Mouse (Mus musculus): ENCODE data around the gene Cnih2. TPM values are rescaled to one million over a fixed set of nuclear protein-coding genes. Genes with fewer than 3 reads are reported as not detected.

The Cnih2 gene
- polyA plus RNA-seq, 1 experiment from 2014 or later: 22.9 TPM

DNA sequence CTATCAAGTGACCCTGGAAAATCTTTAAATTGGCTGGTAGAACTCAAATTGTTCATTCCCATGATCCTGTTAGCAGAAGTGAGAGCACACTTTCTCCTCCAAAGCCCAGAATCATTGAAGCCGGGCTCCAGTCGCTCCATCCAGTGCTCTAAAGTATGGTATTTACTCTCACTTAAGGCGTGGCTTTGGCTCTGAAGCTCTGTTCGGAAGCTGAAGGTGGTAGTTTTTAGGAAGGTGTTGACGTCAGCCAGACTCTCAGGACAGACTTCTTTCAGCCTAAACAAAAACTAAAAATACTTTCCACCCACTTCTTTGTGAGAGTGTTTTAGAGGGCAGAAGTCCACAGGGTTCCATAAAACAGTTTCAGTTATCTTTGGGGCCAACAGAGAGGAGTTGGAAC lies 24.8 kb downstream of the Cnih2 start:
- H3K4me3 ChIP-seq (ENCODE audit: low read depth, low read length): no peak overlapping the region
- no peaks in the 10 kb centered on the region for H3K36me3 ChIP-seq (ENCODE audit: control insufficient read depth, insufficient read depth, low read length)
- no peak overlapping the region for H3K9ac ChIP-seq (ENCODE audit: low read length)
- H3K4me1 ChIP-seq (replicated peaks; ENCODE audit: control insufficient read depth, insufficient read depth, low read length): peaks cover 19% of the 10 kb centered on the region
- no peak overlapping the region for H3K27ac ChIP-seq (ENCODE audit: low read depth)
- DNase-seq (ENCODE audit: low spot score) (no peak), ATAC-seq (replicated peaks; ENCODE audit: low FRiP score, low TSS enrichment, low read depth) (no peak)
- H3K27me3 ChIP-seq (replicated peaks; ENCODE audit: control insufficient read depth, insufficient read depth, low read length): no peaks in the 10 kb centered on the region; the same call in 1 of the 2 replicates
- 25% methylated on average over 5 of the region's 5 CpGs for WGBS
- no peak overlapping the region for H3K4me2 ChIP-seq (ENCODE audit: low read length)
- H3K9me3 ChIP-seq (ENCODE audit: control insufficient read depth, low read length): no peaks in the 10 kb centered on the region

DNA sequence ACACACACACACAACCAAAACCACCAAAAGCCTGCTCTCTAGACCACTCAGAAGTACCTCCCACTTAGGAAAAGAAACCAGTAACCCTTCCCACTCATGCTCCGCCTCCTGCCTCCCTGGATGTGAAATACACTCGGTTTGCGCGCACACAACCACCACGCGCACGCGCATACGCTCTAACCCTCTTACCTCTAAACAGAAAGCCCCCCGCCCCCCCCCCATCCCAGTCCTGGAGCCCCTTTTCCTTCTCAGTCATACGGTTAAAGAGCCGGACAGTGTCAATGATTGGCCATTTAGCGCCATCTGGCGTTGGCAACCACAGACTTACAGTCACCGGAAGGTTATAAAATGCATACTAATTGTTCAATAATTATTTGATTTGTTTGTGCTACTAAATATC lies 25.3 kb downstream of the Cnih2 start:
- Histone ChIP-seq H3K36me3 (ENCODE audit: control insufficient read depth, insufficient read depth, low read length) (no peaks in the 10 kb centered on the region), H3K9ac (ENCODE audit: low read length) (no peak overlapping the region), H3K4me2 (ENCODE audit: low read length) (peak overlapping the region; percentile 77), H3K4me3 (ENCODE audit: low read depth, low read length) (peak overlapping the region; percentile 52), H3K4me1 (replicated peaks; ENCODE audit: control insufficient read depth, insufficient read depth, low read length) (peaks cover 19% of the 10 kb centered on the region), H3K9me3 (ENCODE audit: control insufficient read depth, low read length) (no peaks in the 10 kb centered on the region), H3K27me3 (replicated peaks; ENCODE audit: control insufficient read depth, insufficient read depth, low read length) (no peaks in the 10 kb centered on the region; the same call in 1 of the 2 replicates), H3K27ac (ENCODE audit: low read depth) (peak overlapping the region; percentile 86; the same call in 1 of the 2 replicates)
- peak; percentile 83 for DNase-seq (ENCODE audit: low spot score)
- ATAC-seq (replicated peaks; ENCODE audit: low FRiP score, low TSS enrichment, low read depth): no peak
- 1% methylated on average over 15 of the region's 15 CpGs for WGBS

- no peaks in the 10 kb centered on the region; the same call in 1 of the 2 replicates for H3K27me3 ChIP-seq (replicated peaks; ENCODE audit: control insufficient read depth, insufficient read depth, low read length)
- ATAC-seq (replicated peaks; ENCODE audit: low FRiP score, low TSS enrichment, low read depth) (peak; percentile 24; the same call in 1 of the 2 replicates), DNase-seq (ENCODE audit: low spot score) (no peak)
- H3K9me3 ChIP-seq (ENCODE audit: control insufficient read depth, low read length): no peaks in the 10 kb centered on the region
- peak overlapping the region; percentile 52 for H3K4me3 ChIP-seq (ENCODE audit: low read depth, low read length)
- 2% methylated on average over 20 of the region's 20 CpGs for WGBS
- H3K4me2 ChIP-seq (ENCODE audit: low read length): peak overlapping the region; percentile 77
- H3K27ac ChIP-seq (ENCODE audit: low read depth): peak overlapping the region; percentile 86
- no peaks in the 10 kb centered on the region for H3K36me3 ChIP-seq (ENCODE audit: control insufficient read depth, insufficient read depth, low read length)
- peak overlapping the region; percentile 27; the same call in 1 of the 2 replicates for H3K9ac ChIP-seq (ENCODE audit: low read length)
- H3K4me1 ChIP-seq (replicated peaks; ENCODE audit: control insufficient read depth, insufficient read depth, low read length): peaks cover 21% of the 10 kb centered on the region
Measured at GRCm38 (mm10) chr19:5072389-5073019, 25.8 kb downstream of the Cnih2 start.

- Histone ChIP-seq H3K4me1 (replicated peaks; ENCODE audit: control insufficient read depth, insufficient read depth, low read length) (peaks cover 29% of the 10 kb centered on the region), H3K36me3 (ENCODE audit: control insufficient read depth, insufficient read depth, low read length) (no peaks in the 10 kb centered on the region), H3K9ac (ENCODE audit: low read length) (peak overlapping the region; percentile 46), H3K9me3 (ENCODE audit: control insufficient read depth, low read length) (no peaks in the 10 kb centered on the region), H3K27ac (ENCODE audit: low read depth) (peak overlapping the region; percentile 86), H3K27me3 (replicated peaks; ENCODE audit: control insufficient read depth, insufficient read depth, low read length) (no peaks in the 10 kb centered on the region; the same call in 1 of the 2 replicates), H3K4me2 (ENCODE audit: low read length) (peak overlapping the region; percentile 77), H3K4me3 (ENCODE audit: low read depth, low read length) (peak overlapping the region; percentile 52)
- ATAC-seq (replicated peaks; ENCODE audit: low FRiP score, low TSS enrichment, low read depth) (peak; percentile 86), DNase-seq (ENCODE audit: low spot score) (peak; percentile 86)
- 1% methylated on average over 40 of the region's 40 CpGs for WGBS
Measured at GRCm38 (mm10) chr19:5071545-5072369, 26.6 kb downstream of the Cnih2 start.

GRCm38 (mm10) chr19:5071077-5071476 lies 27.2 kb downstream of the Cnih2 start:
- peak overlapping the region; percentile 77 for H3K4me2 ChIP-seq (ENCODE audit: low read length)
- no peaks in the 10 kb centered on the region; the same call in 1 of the 2 replicates for H3K27me3 ChIP-seq (replicated peaks; ENCODE audit: control insufficient read depth, insufficient read depth, low read length)
- H3K36me3 ChIP-seq (ENCODE audit: control insufficient read depth, insufficient read depth, low read length): no peaks in the 10 kb centered on the region
- H3K9me3 ChIP-seq (ENCODE audit: control insufficient read depth, low read length): no peaks in the 10 kb centered on the region
- H3K27ac ChIP-seq (ENCODE audit: low read depth): peak overlapping the region; percentile 86
- H3K4me1 ChIP-seq (replicated peaks; ENCODE audit: control insufficient read depth, insufficient read depth, low read length): peaks cover 31% of the 10 kb centered on the region
- no peak for DNase-seq (ENCODE audit: low spot score)
- ATAC-seq (replicated peaks; ENCODE audit: low FRiP score, low TSS enrichment, low read depth): no peak
- H3K4me3 ChIP-seq (ENCODE audit: low read depth, low read length): peak overlapping the region; percentile 52
- 10% methylated on average over 11 of the region's 11 CpGs for WGBS
- peak overlapping the region; percentile 46 for H3K9ac ChIP-seq (ENCODE audit: low read length)

DNA sequence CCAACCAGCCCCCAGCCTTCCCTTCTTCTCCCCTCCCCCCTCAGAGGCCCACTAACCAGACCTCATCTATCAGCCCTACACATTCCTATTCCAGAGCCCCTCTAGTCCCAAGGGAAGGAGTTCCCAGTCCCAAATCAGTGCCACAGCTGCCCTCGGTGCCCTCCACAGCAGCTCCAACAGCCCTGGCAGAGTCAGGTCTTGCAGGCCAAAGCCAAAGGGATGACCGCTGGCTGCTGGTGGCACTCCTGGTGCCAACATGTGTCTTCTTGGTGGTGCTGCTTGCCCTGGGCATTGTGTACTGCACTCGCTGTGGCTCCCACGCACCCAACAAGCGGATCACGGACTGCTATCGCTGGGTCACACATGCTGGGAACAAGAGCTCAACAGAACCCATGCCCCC lies 28.3 kb downstream of the Cnih2 start:
- 60% methylated on average over 7 of the region's 7 CpGs for WGBS
- Histone ChIP-seq H3K4me2 (ENCODE audit: low read length) (peak overlapping the region; percentile 77), H3K4me3 (ENCODE audit: low read depth, low read length) (peak overlapping the region; percentile 52), H3K4me1 (replicated peaks; ENCODE audit: control insufficient read depth, insufficient read depth, low read length) (peaks cover 40% of the 10 kb centered on the region), H3K9me3 (ENCODE audit: control insufficient read depth, low read length) (no peaks in the 10 kb centered on the region), H3K27ac (ENCODE audit: low read depth) (peak overlapping the region; percentile 86; the same call in 1 of the 2 replicates), H3K9ac (ENCODE audit: low read length) (peak overlapping the region; percentile 17; the same call in 1 of the 2 replicates), H3K27me3 (replicated peaks; ENCODE audit: control insufficient read depth, insufficient read depth, low read length) (no peaks in the 10 kb centered on the region; the same call in 1 of the 2 replicates), H3K36me3 (ENCODE audit: control insufficient read depth, insufficient read depth, low read length) (no peaks in the 10 kb centered on the region)
- DNase-seq (ENCODE audit: low spot score) (no peak), ATAC-seq (replicated peaks; ENCODE audit: low FRiP score, low TSS enrichment, low read depth) (no peak)

DNA sequence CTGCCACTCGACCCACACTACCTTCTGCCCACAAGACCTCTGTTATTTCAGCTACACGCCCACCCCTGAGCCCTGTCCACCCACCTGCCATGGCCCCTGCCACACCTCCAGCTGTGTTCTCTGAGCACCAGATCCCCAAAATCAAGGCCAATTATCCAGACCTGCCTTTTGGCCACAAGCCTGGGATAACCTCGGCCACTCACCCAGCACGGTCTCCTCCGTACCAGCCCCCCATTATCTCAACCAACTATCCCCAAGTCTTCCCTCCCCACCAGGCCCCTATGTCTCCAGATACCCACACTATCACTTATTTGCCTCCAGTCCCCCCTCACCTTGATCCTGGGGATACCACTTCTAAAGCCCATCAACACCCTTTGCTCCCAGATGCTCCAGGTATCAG lies 28.8 kb downstream of the Cnih2 start:
- DNase-seq (ENCODE audit: low spot score): no peak
- Histone ChIP-seq H3K36me3 (ENCODE audit: control insufficient read depth, insufficient read depth, low read length) (no peaks in the 10 kb centered on the region), H3K4me1 (replicated peaks; ENCODE audit: control insufficient read depth, insufficient read depth, low read length) (peaks cover 44% of the 10 kb centered on the region), H3K27me3 (replicated peaks; ENCODE audit: control insufficient read depth, insufficient read depth, low read length) (no peaks in the 10 kb centered on the region; the same call in 1 of the 2 replicates), H3K27ac (ENCODE audit: low read depth) (peak overlapping the region; percentile 86; the same call in 1 of the 2 replicates), H3K4me2 (ENCODE audit: low read length) (peak overlapping the region; percentile 77), H3K9me3 (ENCODE audit: control insufficient read depth, low read length) (no peaks in the 10 kb centered on the region), H3K9ac (ENCODE audit: low read length) (peak overlapping the region; percentile 58; the same call in 1 of the 2 replicates), H3K4me3 (ENCODE audit: low read depth, low read length) (peak overlapping the region; percentile 52)
- 79% methylated on average over 5 of the region's 5 CpGs for WGBS
- no peak for ATAC-seq (replicated peaks; ENCODE audit: low FRiP score, low TSS enrichment, low read depth)

DNA sequence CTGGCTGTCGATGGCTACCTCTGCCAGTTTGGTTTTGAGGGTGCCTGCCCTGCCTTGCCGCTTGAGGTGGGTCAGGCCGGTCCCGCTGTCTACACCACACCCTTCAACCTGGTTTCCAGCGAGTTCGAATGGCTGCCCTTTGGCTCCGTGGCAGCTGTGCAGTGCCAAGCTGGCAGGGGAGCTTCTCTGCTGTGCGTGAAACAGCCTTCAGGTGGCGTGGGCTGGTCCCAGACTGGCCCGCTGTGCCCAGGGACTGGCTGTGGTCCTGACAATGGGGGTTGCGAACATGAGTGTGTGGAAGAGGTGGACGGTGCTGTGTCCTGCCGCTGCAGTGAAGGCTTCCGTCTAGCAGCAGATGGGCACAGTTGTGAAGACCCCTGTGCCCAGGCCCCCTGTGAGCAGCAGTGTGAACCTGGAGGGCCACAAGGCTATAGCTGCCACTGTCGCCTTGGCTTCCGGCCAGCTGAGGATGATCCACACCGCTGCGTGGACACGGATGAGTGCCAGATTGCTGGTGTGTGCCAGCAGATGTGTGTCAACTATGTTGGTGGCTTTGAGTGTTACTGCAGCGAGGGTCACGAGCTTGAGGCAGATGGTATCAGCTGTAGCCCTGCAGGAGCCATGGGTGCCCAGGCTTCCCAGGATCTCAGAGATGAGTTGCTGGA lies 29.6 kb downstream of the Cnih2 start:
- WGBS: 30% methylated on average over 21 of the region's 21 CpGs
- Histone ChIP-seq H3K4me3 (ENCODE audit: low read depth, low read length) (peak overlapping the region; percentile 52), H3K4me1 (replicated peaks; ENCODE audit: control insufficient read depth, insufficient read depth, low read length) (peaks cover 44% of the 10 kb centered on the region), H3K27ac (ENCODE audit: low read depth) (peak overlapping the region; percentile 92; the same call in 1 of the 2 replicates), H3K27me3 (replicated peaks; ENCODE audit: control insufficient read depth, insufficient read depth, low read length) (no peaks in the 10 kb centered on the region; the same call in 1 of the 2 replicates), H3K4me2 (ENCODE audit: low read length) (peak overlapping the region; percentile 77), H3K9ac (ENCODE audit: low read length) (peak overlapping the region; percentile 58), H3K36me3 (ENCODE audit: control insufficient read depth, insufficient read depth, low read length) (no peaks in the 10 kb centered on the region), H3K9me3 (ENCODE audit: control insufficient read depth, low read length) (no peaks in the 10 kb centered on the region)
- DNase-seq (ENCODE audit: low spot score) (no peak), ATAC-seq (replicated peaks; ENCODE audit: low FRiP score, low TSS enrichment, low read depth) (no peak)

All from intestine, embryonic 14.5 days (tissue).